Comparison of ENCODE assay signal across 11 mouse cellular contexts in genomic region chr11:80479906-80480866, GRCm38 (mm10). TPM values are rescaled to one million over a fixed set of nuclear protein-coding genes. Genes with fewer than 3 reads are reported as not detected.
DNase-seq lines count a peak whose midpoint lies in the region; ATAC-seq and TF ChIP-seq lines count a peak whose summit lies in the region.
"Had no signal": no experiment of that assay in that cellular context is flagged by ENCODE, and none has a peak within 500 bp of the region (broad histone marks: within the 10 kb centered on the region; RNA-seq: fewer than 3 reads in every experiment).

No protein-coding gene starts in this region.

- peak overlapping the region; percentile 98 for H3K4me2 ChIP-seq in embryonic facial prominence, embryonic 15.5 days (replicated peaks)
- H3K4me2 ChIP-seq in limb, embryonic 11.5 days (ENCODE audit: low read depth, severe bottlenecking): no peak overlapping the region

- TF ChIP-seq CTCF in olfactory bulb, adult 2 months (IDR thresholded peaks at IDR 0.05; ENCODE audit: insufficient read depth, low read depth, low read length): no peak

- DNase-seq in right cerebral cortex, postnatal 10 days (ENCODE audit: low spot score in 2 of 2): peak; percentile 43 to 51
- no peak for DNase-seq in right cerebral cortex, postnatal 14 days
- DNase-seq in limb, embryonic 11.5 days (ENCODE audit: low spot score): peak; percentile 20
- no peak for DNase-seq in adrenal gland, postnatal 4 days (ENCODE audit: low spot score in 2 of 2)
- no peak for DNase-seq in gastrocnemius, postnatal 14 days
- no peak for DNase-seq in gastrocnemius, postnatal 36 days
- DNase-seq: heart, postnatal 10 days; thymus, adult 2 months had no signal

- ATAC-seq in embryonic facial prominence, embryonic 15.5 days (ENCODE audit: insufficient number of reproducible peaks, low FRiP score, low TSS enrichment, low read depth): no peak
- ATAC-seq in limb, embryonic 11.5 days (ENCODE audit: insufficient number of reproducible peaks, low FRiP score, low TSS enrichment, low read depth): no peak

- H3K9me3 ChIP-seq in embryonic facial prominence, embryonic 15.5 days (replicated peaks): no peaks in the 10 kb centered on the region
- no peaks in the 10 kb centered on the region for H3K9me3 ChIP-seq in limb, embryonic 11.5 days (ENCODE audit: control insufficient read depth, low read length)

- 0 out of 2 replicates have a peak, but pooled peaks have one; percentile 22 for TF ChIP-seq POLR2A in olfactory bulb, adult 2 months (IDR thresholded peaks at IDR 0.05; ENCODE audit: insufficient read depth, low read depth, low read length)

- H3K36me3 ChIP-seq in embryonic facial prominence, embryonic 15.5 days: no peaks in the 10 kb centered on the region
- H3K36me3 ChIP-seq in limb, embryonic 11.5 days (ENCODE audit: control insufficient read depth, insufficient read depth, low read length): no peaks in the 10 kb centered on the region; the same call in 1 of the 2 replicates

- intact Hi-C loops in gastrocnemius, postnatal 14 days (cut with DNase I; ENCODE audit: low total_unique reads): loop anchor here (5.0 kb wide), 1 partner anchor 37 kb away; no protein-coding TSS in a partner anchor
- intact Hi-C loops in gastrocnemius, postnatal 36 days (cut with DNase I): loop anchor here (5.0 kb wide), 2 partner anchors 127 to 192 kb away; no protein-coding TSS in a partner anchor

- 0 out of 2 replicates have a peak, but pooled peaks cover 6% of the 10 kb centered on the region for H3K27me3 ChIP-seq in embryonic facial prominence, embryonic 15.5 days
- H3K27me3 ChIP-seq in limb, embryonic 11.5 days (ENCODE audit: control insufficient read depth, insufficient read depth, low read length): no peaks in the 10 kb centered on the region

- no peak overlapping the region for H3K9ac ChIP-seq in embryonic facial prominence, embryonic 15.5 days
- H3K9ac ChIP-seq in limb, embryonic 11.5 days (ENCODE audit: low read length): no peak overlapping the region

- H3K27ac ChIP-seq in embryonic facial prominence, embryonic 15.5 days (replicated peaks): no peak overlapping the region
- no peak overlapping the region for H3K27ac ChIP-seq in limb, embryonic 11.5 days (replicated peaks; ENCODE audit: low read depth, low read length)
- peak overlapping the region; percentile 92 for H3K27ac ChIP-seq in olfactory bulb, adult 2 months (ENCODE audit: insufficient read depth, low read depth, low read length)
- H3K27ac ChIP-seq: macrophage had no signal

- peak overlapping the region; percentile 64 for H3K4me3 ChIP-seq in embryonic facial prominence, embryonic 15.5 days (replicated peaks)
- H3K4me3 ChIP-seq in limb, embryonic 11.5 days (ENCODE audit: low read depth, low read length): no peak overlapping the region
- peak overlapping the region; percentile 96 for H3K4me3 ChIP-seq in olfactory bulb, adult 2 months (ENCODE audit: insufficient read depth, low read depth, low read length)

- 67% methylated on average over 31 of the region's 31 CpGs for WGBS in embryonic facial prominence, embryonic 15.5 days
- WGBS in limb, embryonic 11.5 days: 86% methylated on average over 31 of the region's 31 CpGs
- WGBS in olfactory bulb, adult 2 months: 20% methylated on average over 31 of the region's 31 CpGs

- peaks cover 35% of the 10 kb centered on the region for H3K4me1 ChIP-seq in embryonic facial prominence, embryonic 15.5 days
- H3K4me1 ChIP-seq in limb, embryonic 11.5 days (ENCODE audit: control insufficient read depth, insufficient read depth, low read length): peaks cover 7% of the 10 kb centered on the region
- H3K4me1 ChIP-seq in olfactory bulb, adult 2 months (ENCODE audit: control insufficient read depth, insufficient read depth, low read length): peaks cover 38% of the 10 kb centered on the region

RNA-seq across cellular contexts. Expression of gene Cdk5r1, which starts 3.4 kb away (rescaled TPM):
- 4.5 and 5.3 TPM in 2 replicates for polyA plus RNA-seq in embryonic facial prominence, embryonic 15.5 days (2015; fragmentation: Nextera tagmentation; extraction: Ambion mirVana)
- 1.9 and 2.1 TPM in 2 replicates for polyA plus RNA-seq in limb, embryonic 11.5 days (2014; fragmentation: Nextera tagmentation; extraction: Ambion mirVana)
- polyA plus RNA-seq in olfactory bulb, adult 2 months (2012; ENCODE audit: insufficient read depth, insufficient read length, low replicate concordance, missing spikeins): 97.4 and 147 TPM in 2 replicates
- total RNA-seq in adrenal gland, postnatal 4 days (2021): 1 to 10 TPM; 8.0 to 9.6 TPM
- total RNA-seq in gastrocnemius, postnatal 14 days (2021): 1 to 10 TPM; 1.5 to 3.0 TPM
- total RNA-seq in gastrocnemius, postnatal 36 days (2021): under 1 TPM; 0.47 to 0.89 TPM

RNA-seq across cellular contexts. Expression of gene Psmd11, which starts 51.8 kb away (rescaled TPM):
- polyA plus RNA-seq in embryonic facial prominence, embryonic 15.5 days (2015; fragmentation: Nextera tagmentation; extraction: Ambion mirVana): 293 and 308 TPM in 2 replicates
- polyA plus RNA-seq in limb, embryonic 11.5 days (2014; fragmentation: Nextera tagmentation; extraction: Ambion mirVana): 316 and 334 TPM in 2 replicates
- polyA plus RNA-seq in olfactory bulb, adult 2 months (2012; ENCODE audit: insufficient read depth, insufficient read length, low replicate concordance, missing spikeins): not detected in 2 replicates
- 100 to 1,000 TPM; 116 to 131 TPM for total RNA-seq in adrenal gland, postnatal 4 days (2021)
- total RNA-seq in gastrocnemius, postnatal 14 days (2021): 100 to 1,000 TPM; 121 to 128 TPM
- total RNA-seq in gastrocnemius, postnatal 36 days (2021): 100 to 1,000 TPM; 125 to 138 TPM

Comparison
In these comparisons a context has a peak if more than half of its experiments do, and no peak if none do; other contexts are left out.
1. DNase-seq: peak in right cerebral cortex, postnatal 10 days (2 of 2) and limb, embryonic 11.5 days (single experiment); none in right cerebral cortex, postnatal 14 days (single experiment), adrenal gland, postnatal 4 days (0 of 2), gastrocnemius, postnatal 14 days (single experiment) and gastrocnemius, postnatal 36 days (0 of 2).